Mouse (Mus musculus): Measurements from ENCODE around the gene Diras1. TPM values are rescaled to one million over a fixed set of nuclear protein-coding genes. Genes with fewer than 3 reads are reported as not detected.
"Not testable (repeated sequence)": the region's sequence is repeated elsewhere in the genome, so short reads cannot be mapped to it uniquely, and the experiment has no call there.

The Diras1 gene
- polyA plus RNA-seq (2015; fragmentation: Nextera tagmentation; extraction: Ambion mirVana), result 0.40 and 0.42 TPM in 2 replicates

GRCm38 (mm10) chr10:81025639-81026275, at the start of gene Diras1:
Gene Diras1 (minus strand): TSS chr10:81025662.
- Histone ChIP-seq H3K27ac (replicated peaks) (no peak within 1 kb of the TSS), H3K9me3 (ENCODE audit: control insufficient read depth, low read length) (no peaks in the 10 kb centered on the region), H3K4me2 (replicated peaks; ENCODE audit: low read depth) (peak within 1 kb of the TSS; percentile 41), H3K4me1 (replicated peaks; ENCODE audit: control insufficient read depth, insufficient read depth) (no peaks in the 10 kb centered on the region), H3K4me3 (ENCODE audit: low read depth, low read length) (peak within 1 kb of the TSS; percentile 17), H3K9ac (ENCODE audit: low read length) (no peak within 1 kb of the TSS), H3K27me3 (ENCODE audit: control insufficient read depth, insufficient read depth, low read length) (0 out of 2 replicates have a peak, but pooled peaks cover 3% of the 10 kb centered on the region), H3K36me3 (ENCODE audit: control insufficient read depth, insufficient read depth, low read length) (no peaks in the 10 kb centered on the region)
- no peak for TF ChIP-seq EP300 (optimal IDR thresholded peaks at IDR 0.05)
- ATAC-seq (ENCODE audit: low FRiP score, low TSS enrichment), result no peak
- DNase-seq (ENCODE audit: low spot score), result no peak
- 38% methylated on average over 12 of the region's 12 CpGs for WGBS

- peak; percentile 78 for TF ChIP-seq CTCF (IDR thresholded peaks at IDR 0.05; ENCODE audit: low read depth)
- TF ChIP-seq EP300 (optimal IDR thresholded peaks at IDR 0.05), result no peak
- Histone ChIP-seq H3K27ac (replicated peaks) (no peak overlapping the region; the same call in 1 of the 2 replicates), H3K4me3 (ENCODE audit: low read depth, low read length) (no peak overlapping the region), H3K4me1 (replicated peaks; ENCODE audit: control insufficient read depth, insufficient read depth) (no peaks in the 10 kb centered on the region; the same call in 1 of the 2 replicates), H3K9ac (ENCODE audit: low read length) (no peak overlapping the region), H3K27me3 (ENCODE audit: control insufficient read depth, insufficient read depth, low read length) (no peaks in the 10 kb centered on the region), H3K9me3 (ENCODE audit: control insufficient read depth, low read length) (no peaks in the 10 kb centered on the region), H3K36me3 (ENCODE audit: control insufficient read depth, insufficient read depth, low read length) (peaks cover 13% of the 10 kb centered on the region), H3K4me2 (replicated peaks; ENCODE audit: low read depth) (no peak overlapping the region)
- ATAC-seq (ENCODE audit: low FRiP score, low TSS enrichment) (no peak), DNase-seq (ENCODE audit: low spot score) (peak; percentile 36)
- WGBS, result 60% methylated on average over 7 of the region's 7 CpGs
Measured at GRCm38 (mm10) chr10:81073464-81073863, 48.0 kb upstream of the Diras1 start.

GRCm38 (mm10) chr10:81072290-81072689, 46.8 kb upstream of the Diras1 start:
- Histone ChIP-seq H3K9me3 (ENCODE audit: control insufficient read depth, low read length) (no peaks in the 10 kb centered on the region), H3K27me3 (ENCODE audit: control insufficient read depth, insufficient read depth, low read length) (no peaks in the 10 kb centered on the region)
- 86% methylated on average over 8 of the region's 8 CpGs for WGBS

GRCm38 (mm10) chr10:81069836-81070235, 44.4 kb upstream of the Diras1 start, which contains the start of gene Thop1:
Gene Thop1 (plus strand): TSS chr10:81070035.
- TF ChIP-seq EP300 (optimal IDR thresholded peaks at IDR 0.05) (no peak), CTCF (IDR thresholded peaks at IDR 0.05; ENCODE audit: low read depth) (no peak)
- Histone ChIP-seq H3K9me3 (ENCODE audit: control insufficient read depth, low read length) (no peaks in the 10 kb centered on the region), H3K9ac (ENCODE audit: low read length) (peak within 1 kb of the TSS; percentile 70), H3K4me3 (ENCODE audit: low read depth, low read length) (peak within 1 kb of the TSS; percentile 61), H3K4me2 (replicated peaks; ENCODE audit: low read depth) (peak within 1 kb of the TSS; percentile 93), H3K27me3 (ENCODE audit: control insufficient read depth, insufficient read depth, low read length) (no peaks in the 10 kb centered on the region), H3K27ac (replicated peaks) (peak within 1 kb of the TSS; percentile 67; the same call in 1 of the 2 replicates), H3K4me1 (replicated peaks; ENCODE audit: control insufficient read depth, insufficient read depth) (no peaks in the 10 kb centered on the region; the same call in 1 of the 2 replicates), H3K36me3 (ENCODE audit: control insufficient read depth, insufficient read depth, low read length) (peaks cover 6% of the 10 kb centered on the region; the same call in 1 of the 2 replicates)
- ATAC-seq (ENCODE audit: low FRiP score, low TSS enrichment) (peak; percentile 93), DNase-seq (ENCODE audit: low spot score) (peak; percentile 99)
- WGBS, result under 1% methylated on average over 35 of the region's 35 CpGs

More at GRCm38 (mm10) chr10:81072290-81072689, 46.8 kb upstream of the Diras1 start:
- H3K27ac ChIP-seq (replicated peaks), result peak overlapping the region; percentile 40; the same call in 1 of the 2 replicates
- DNase-seq (ENCODE audit: low spot score), result no peak
- H3K36me3 ChIP-seq (ENCODE audit: control insufficient read depth, insufficient read depth, low read length), result peaks cover 12% of the 10 kb centered on the region
- TF ChIP-seq EP300 (optimal IDR thresholded peaks at IDR 0.05) (no peak), CTCF (IDR thresholded peaks at IDR 0.05; ENCODE audit: low read depth) (no peak)
- ATAC-seq (ENCODE audit: low FRiP score, low TSS enrichment), result no peak
- H3K9ac ChIP-seq (ENCODE audit: low read length), result peak overlapping the region; percentile 18; the same call in 1 of the 2 replicates
- no peak overlapping the region for H3K4me3 ChIP-seq (ENCODE audit: low read depth, low read length)
- H3K4me1 ChIP-seq (replicated peaks; ENCODE audit: control insufficient read depth, insufficient read depth), result no peaks in the 10 kb centered on the region; the same call in 1 of the 2 replicates
- no peak overlapping the region for H3K4me2 ChIP-seq (replicated peaks; ENCODE audit: low read depth)

- no peaks in the 10 kb centered on the region; the same call in 1 of the 2 replicates for H3K4me1 ChIP-seq (replicated peaks; ENCODE audit: control insufficient read depth, insufficient read depth)
- H3K27ac ChIP-seq (replicated peaks), result no peak overlapping the region
- H3K4me2 ChIP-seq (replicated peaks; ENCODE audit: low read depth), result no peak overlapping the region
- DNase-seq (ENCODE audit: low spot score) (no peak), ATAC-seq (ENCODE audit: low FRiP score, low TSS enrichment) (no peak)
- TF ChIP-seq EP300 (optimal IDR thresholded peaks at IDR 0.05) (no peak), CTCF (IDR thresholded peaks at IDR 0.05; ENCODE audit: low read depth) (no peak)
- no peak overlapping the region for H3K4me3 ChIP-seq (ENCODE audit: low read depth, low read length)
- no peak overlapping the region for H3K9ac ChIP-seq (ENCODE audit: low read length)
- WGBS, result 62% methylated on average over 5 of the region's 5 CpGs
- 0 out of 2 replicates have a peak, but pooled peaks cover 2% of the 10 kb centered on the region for H3K36me3 ChIP-seq (ENCODE audit: control insufficient read depth, insufficient read depth, low read length)
- H3K27me3 ChIP-seq (ENCODE audit: control insufficient read depth, insufficient read depth, low read length), result no peaks in the 10 kb centered on the region
- no peaks in the 10 kb centered on the region for H3K9me3 ChIP-seq (ENCODE audit: control insufficient read depth, low read length)
Measured at GRCm38 (mm10) chr10:81068706-81069105, 43.2 kb upstream of the Diras1 start.

GRCm38 (mm10) chr10:81064519-81064918, 39.1 kb upstream of the Diras1 start:
- not testable (repeated sequence) for H3K4me3 ChIP-seq (ENCODE audit: low read depth, low read length); ATAC-seq (ENCODE audit: low FRiP score, low TSS enrichment); H3K27me3 ChIP-seq (ENCODE audit: control insufficient read depth, insufficient read depth, low read length); DNase-seq (ENCODE audit: low spot score); H3K9ac ChIP-seq (ENCODE audit: low read length); H3K4me2 ChIP-seq (replicated peaks; ENCODE audit: low read depth); H3K4me1 ChIP-seq (replicated peaks; ENCODE audit: control insufficient read depth, insufficient read depth); H3K27ac ChIP-seq (replicated peaks); H3K36me3 ChIP-seq (ENCODE audit: control insufficient read depth, insufficient read depth, low read length); H3K9me3 ChIP-seq (ENCODE audit: control insufficient read depth, low read length)
- WGBS, result 85% methylated on average over 8 of the region's 8 CpGs
